Mouse (Mus musculus): Measurements from ENCODE around the gene Cd86.

- TF ChIP-seq CTCF (IDR thresholded peaks at IDR 0.05; ENCODE audit: low read depth) (no peak), EP300 (optimal IDR thresholded peaks at IDR 0.05) (no peak)
Observed at GRCm38 (mm10) chr16:36602632-36603031, 63.2 kb downstream of the Cd86 start.
